In genomic region chr15:102160415-102161060, GRCm38 (mm10) we compare ENCODE assay signal across 22 mouse cellular contexts. TPM values are rescaled to one million over a fixed set of nuclear protein-coding genes. Genes with fewer than 3 reads are reported as not detected.
DNase-seq lines count a peak whose midpoint lies in the region; ATAC-seq and TF ChIP-seq lines count a peak whose summit lies in the region.
"Had no signal": no experiment of that assay in that cellular context is flagged by ENCODE, and none has a peak within 500 bp of the region (broad histone marks: within the 10 kb centered on the region; RNA-seq: fewer than 3 reads in every experiment).

No protein-coding gene starts in this region.

- 75% methylated on average over 27 of the region's 27 CpGs for WGBS in thymus, adult 2 months
- 72% methylated on average over 27 of the region's 27 CpGs for WGBS in neural tube, embryonic 15.5 days

- no peak for TF ChIP-seq CTCF in thymus, adult 2 months (IDR thresholded peaks at IDR 0.05; ENCODE audit: borderline replicate concordance, control insufficient read depth, extremely low read depth, insufficient read depth, low read length, poor library complexity)

- ATAC-seq in neural tube, embryonic 15.5 days (ENCODE audit: low FRiP score) = no peak
- ATAC-seq: forebrain, postnatal 0 days; hindbrain, postnatal 0 days; lung, postnatal 0 days; midbrain, embryonic 15.5 days had no signal

- DNase-seq in thymus, adult 2 months = peak; percentile 9
- DNase-seq in thymus, adult 18-20 months = no peak
- peak; percentile 66 for DNase-seq in R1 (ENCODE audit: low read depth, low spot score)
- DNase-seq in induced T-regulatory cell, adult 2 months (ENCODE audit: low read depth) = peak; percentile 43
- peak; percentile 45 for DNase-seq in thymus, postnatal 4 days
- DNase-seq in adrenal gland, adult (ENCODE audit: inconsistent age in 2 of 2, low spot score in 1 of 2) = no peak
- DNase-seq: adrenal gland, postnatal 25 days; cerebellum, adult 11 months; cerebellum, postnatal 36 days; forebrain, postnatal 0 days; heart, adult 18-20 months; kidney, adult 11 months; left cerebral cortex, postnatal 4 days; liver had no signal

- no peak overlapping the region for H3K4me2 ChIP-seq in neural tube, embryonic 15.5 days
- H3K4me2 ChIP-seq: heart, embryonic 13.5 days; midbrain, embryonic 15.5 days had no signal

- H3K27ac ChIP-seq in thymus, adult 2 months (ENCODE audit: control insufficient read depth, insufficient read depth, low read length) = no peak overlapping the region
- H3K27ac ChIP-seq in neural tube, embryonic 15.5 days (replicated peaks) = no peak overlapping the region
- H3K27ac ChIP-seq: forebrain, embryonic 10.5 days; heart, embryonic 13.5 days; hindbrain, postnatal 0 days; kidney, postnatal 0 days; midbrain, embryonic 15.5 days had no signal

- no peaks in the 10 kb centered on the region for H3K36me3 ChIP-seq in thymus, adult 2 months (ENCODE audit: control insufficient read depth, insufficient read depth, low read length)
- no peaks in the 10 kb centered on the region for H3K36me3 ChIP-seq in neural tube, embryonic 15.5 days
- H3K36me3 ChIP-seq: forebrain, embryonic 10.5 days; heart, embryonic 13.5 days; midbrain, embryonic 15.5 days had no signal

- H3K9ac ChIP-seq in neural tube, embryonic 15.5 days (replicated peaks) = no peak overlapping the region
- H3K9ac ChIP-seq: forebrain, postnatal 0 days; heart, embryonic 13.5 days; midbrain, embryonic 15.5 days had no signal

- H3K27me3 ChIP-seq in thymus, adult 2 months (ENCODE audit: control insufficient read depth, insufficient read depth, low read length) = no peaks in the 10 kb centered on the region
- H3K27me3 ChIP-seq in neural tube, embryonic 15.5 days (replicated peaks) = no peaks in the 10 kb centered on the region
- H3K27me3 ChIP-seq: megakaryocyte, embryonic 14.5 days; midbrain, embryonic 15.5 days had no signal

- no peaks in the 10 kb centered on the region for H3K9me3 ChIP-seq in neural tube, embryonic 15.5 days (replicated peaks)
- H3K9me3 ChIP-seq: forebrain, embryonic 10.5 days; heart, embryonic 13.5 days; megakaryocyte, embryonic 14.5 days; midbrain, embryonic 15.5 days had no signal

- H3K4me1 ChIP-seq in thymus, adult 2 months (replicated peaks; ENCODE audit: control insufficient read depth, insufficient read depth, low read length) = peaks cover 15% of the 10 kb centered on the region
- peaks cover 4% of the 10 kb centered on the region; the same call in 1 of the 2 replicates for H3K4me1 ChIP-seq in neural tube, embryonic 15.5 days

- TF ChIP-seq POLR2A in thymus, adult 2 months (IDR thresholded peaks at IDR 0.05; ENCODE audit: control insufficient read depth, extremely low read depth, insufficient read depth, low read length, poor library complexity) = no peak

- H3K4me3 ChIP-seq in thymus, adult 2 months (ENCODE audit: control insufficient read depth, insufficient read depth, low read length) = no peak overlapping the region
- H3K4me3 ChIP-seq in neural tube, embryonic 15.5 days (replicated peaks) = no peak overlapping the region
- H3K4me3 ChIP-seq: forebrain, embryonic 10.5 days; heart, embryonic 13.5 days; megakaryocyte, embryonic 14.5 days; midbrain, embryonic 15.5 days had no signal

RNA-seq across cellular contexts. Expression of gene Soat2, which starts 10.2 kb away (rescaled TPM):
- 3.8 and 4.1 TPM in 2 replicates for polyA plus RNA-seq in thymus, adult 2 months (2012; rRNA removed)
- polyA plus RNA-seq in neural tube, embryonic 15.5 days (2015; fragmentation: Nextera tagmentation; extraction: Ambion mirVana) = 0.06 and 0.68 TPM in 2 replicates
- polyA plus RNA-seq: midbrain, embryonic 15.5 days had no signal

RNA-seq across cellular contexts. Expression of gene Igfbp6, which starts 16.4 kb away (rescaled TPM):
- 17.8 and 30.2 TPM in 2 replicates for polyA plus RNA-seq in thymus, adult 2 months (2012; rRNA removed)
- polyA plus RNA-seq in neural tube, embryonic 15.5 days (2015; fragmentation: Nextera tagmentation; extraction: Ambion mirVana) = 3.2 and 3.5 TPM in 2 replicates

RNA-seq across cellular contexts. Expression of gene Spryd3, which starts 24.5 kb away (rescaled TPM):
- polyA plus RNA-seq in thymus, adult 2 months (2012; rRNA removed) = 40.8 and 43.1 TPM in 2 replicates
- 83.6 and 96.0 TPM in 2 replicates for polyA plus RNA-seq in neural tube, embryonic 15.5 days (2015; fragmentation: Nextera tagmentation; extraction: Ambion mirVana)

RNA-seq across cellular contexts. Expression of gene Zfp740, which starts 42.5 kb away (rescaled TPM):
- 69.6 and 71.9 TPM in 2 replicates for polyA plus RNA-seq in thymus, adult 2 months (2012; rRNA removed)
- polyA plus RNA-seq in neural tube, embryonic 15.5 days (2015; fragmentation: Nextera tagmentation; extraction: Ambion mirVana) = 45.1 and 48.7 TPM in 2 replicates

RNA-seq across cellular contexts. Expression of gene Csad, which starts 44.0 kb away (rescaled TPM):
- 77.6 and 82.1 TPM in 2 replicates for polyA plus RNA-seq in thymus, adult 2 months (2012; rRNA removed)
- polyA plus RNA-seq in neural tube, embryonic 15.5 days (2015; fragmentation: Nextera tagmentation; extraction: Ambion mirVana) = 33.6 and 43.7 TPM in 2 replicates

Comparison
In these comparisons a context has a peak if more than half of its experiments do, and no peak if none do; other contexts are left out.
1. DNase-seq: peak in thymus, adult 2 months (single experiment), R1 (single experiment), induced T-regulatory cell, adult 2 months (single experiment) and thymus, postnatal 4 days (single experiment); none in thymus, adult 18-20 months (0 of 2) and adrenal gland, adult (0 of 2).